Mouse (Mus musculus) heart, adult 18-20 months (tissue): ENCODE data around the gene Ndufb3. TPM values are rescaled to one million over a fixed set of nuclear protein-coding genes. Genes with fewer than 3 reads are reported as not detected.
"Not testable (repeated sequence)": the region's sequence is repeated elsewhere in the genome, so short reads cannot be mapped to it uniquely, and the experiment has no call there.

ENCODE experiments used
- DNase-seq, 2 experiments: peaks; one replicate each; pipeline ENCODE4 v3.0.0; 2021 to 2022; ENCODE audit warnings: mixed read lengths in 1 of 2
- total RNA-seq, 2 experiments: library from RNA; stranded (reverse); gene quantifications; 2 replicates each; pipeline ENCODE4 v1.2.3; 2021

Ndufb3 gene
- total RNA-seq, 2 experiments from 2014 or later = 339 to 354 TPM

GRCm38 (mm10) chr1:58617076-58617475 is 30.9 kb downstream of the Ndufb3 start:
- no peak for DNase-seq

DNA sequence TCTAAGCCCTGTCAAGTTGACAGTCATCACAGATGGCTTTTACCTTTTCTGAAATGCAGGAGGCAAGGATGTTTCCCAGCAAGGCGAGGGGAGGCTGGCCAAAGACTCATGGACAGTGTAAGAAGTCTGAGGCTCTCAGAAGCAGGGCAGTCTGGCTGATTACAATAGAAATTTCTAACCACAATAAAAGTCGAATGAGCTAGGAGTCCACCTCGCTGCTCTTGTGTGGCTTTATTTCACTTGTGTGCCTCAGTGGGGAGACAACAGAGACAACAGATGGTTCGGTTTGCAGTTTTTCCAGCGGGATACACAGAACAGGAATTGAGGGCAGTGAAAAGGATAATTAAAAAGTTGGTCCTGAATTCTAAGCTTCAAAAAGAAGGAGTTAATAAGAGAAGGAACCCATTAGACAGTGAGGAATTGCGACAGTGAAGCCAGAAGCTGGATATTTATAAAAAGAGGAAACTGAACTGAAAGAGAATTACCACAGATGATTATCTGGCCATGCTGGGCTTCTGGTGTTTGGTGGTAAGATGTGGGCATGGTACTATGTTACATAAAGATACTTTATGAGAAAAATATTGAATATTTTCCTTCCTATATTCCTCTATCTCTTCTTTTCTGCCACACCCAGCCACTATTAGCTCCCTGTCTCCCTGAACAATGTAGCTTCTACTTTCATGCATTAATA is 31.9 kb downstream of the Ndufb3 start:
- DNase-seq = no peak

DNA sequence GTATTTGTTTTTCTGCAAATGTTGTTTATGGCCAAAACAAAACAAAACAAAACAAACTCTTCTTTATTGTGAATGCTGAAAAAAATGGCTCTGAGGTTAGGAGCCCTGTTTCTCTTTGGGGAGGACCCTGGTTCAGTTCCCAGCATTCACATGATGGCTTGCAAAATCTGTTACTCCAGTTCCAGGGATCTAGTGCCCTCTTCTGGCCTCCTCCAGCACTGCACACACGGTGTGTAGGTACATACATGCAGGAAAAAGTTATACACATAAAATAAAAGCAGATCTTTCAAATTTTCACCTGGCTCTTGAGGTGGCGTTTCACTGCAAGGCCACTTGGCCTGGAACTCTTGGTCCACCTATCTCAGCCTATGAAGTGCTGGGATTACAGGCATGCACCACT is 32.6 kb downstream of the Ndufb3 start:
- no peak for DNase-seq

DNA sequence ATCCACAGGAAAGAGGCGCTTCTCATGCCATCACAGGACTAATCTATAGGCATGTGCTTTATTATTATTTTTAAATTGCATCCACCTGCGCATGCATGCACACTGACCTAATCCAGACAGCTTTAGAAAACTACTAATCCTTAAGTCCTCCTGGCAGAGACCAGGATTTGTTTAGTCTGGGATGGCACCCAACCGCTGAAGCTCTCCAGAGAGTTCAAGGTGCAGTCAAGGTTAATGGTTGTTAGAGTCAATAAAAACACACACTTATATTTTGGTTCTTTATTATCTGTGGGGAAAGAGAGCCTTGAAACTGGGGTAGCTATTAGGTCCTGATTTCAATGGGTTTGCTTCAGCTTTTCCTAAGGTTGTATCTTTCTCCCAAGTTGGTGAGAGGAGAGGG is 35.1 kb downstream of the Ndufb3 start:
- peak; percentile 36 to 56 for DNase-seq

GRCm38 (mm10) chr1:58621996-58622748 is 36.0 kb downstream of the Ndufb3 start:
- DNase-seq = peak; percentile 40 to 50

DNA sequence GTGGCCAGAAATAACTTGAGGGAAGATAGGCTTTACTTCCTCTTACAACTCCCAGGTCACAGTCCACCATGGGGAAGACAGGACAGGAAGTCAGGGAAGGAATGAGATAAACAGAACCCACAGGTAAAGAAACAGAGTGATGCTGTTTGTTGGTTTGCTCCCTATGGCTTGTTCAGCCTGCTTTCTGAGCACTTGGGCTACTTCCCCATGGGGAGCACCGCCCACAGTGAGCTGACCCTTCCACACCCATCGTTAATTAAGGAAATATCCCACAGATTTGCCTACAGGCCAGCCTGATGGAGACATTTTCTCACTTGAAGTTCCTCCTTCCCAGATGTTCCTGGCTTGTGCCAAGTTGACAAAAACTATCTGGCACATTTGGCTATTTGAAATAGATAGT is 42.7 kb downstream of the Ndufb3 start:
- DNase-seq = not testable (repeated sequence)

Other genes starting within 250 kb of the Ndufb3 start
- 10 to 100 TPM; 66.2 to 70.6 TPM for gene Bzw1, start 193.5 kb upstream of the Ndufb3 start, total RNA-seq
- 10 to 100 TPM; 43.0 to 61.3 TPM for gene Clk1, start 162.3 kb upstream of the Ndufb3 start, total RNA-seq
- gene Nif3l1, start 141.2 kb upstream of the Ndufb3 start, total RNA-seq = 10 to 100 TPM; 10.8 to 13.8 TPM
- gene Ppil3, start 140.9 kb upstream of the Ndufb3 start, total RNA-seq = 10 to 100 TPM; 18.3 to 19.5 TPM
- gene Orc2, start 81.3 kb upstream of the Ndufb3 start, total RNA-seq = 10 to 100 TPM; 10.7 to 11.6 TPM
- 10 to 100 TPM; 13.8 to 14.1 TPM for gene Fam126b, start 61 bp upstream of the Ndufb3 start, total RNA-seq
- not detected for gene Als2cr12, start 109.6 kb downstream of the Ndufb3 start, total RNA-seq
- 10 to 100 TPM; 65.2 to 75.0 TPM for gene Cflar, start 125.1 kb downstream of the Ndufb3 start, total RNA-seq
- gene Casp8, start 209.0 kb downstream of the Ndufb3 start, total RNA-seq = 1 to 10 TPM; 6.4 to 8.0 TPM